Mouse (Mus musculus): ENCODE data around the gene Tap2. TPM values are rescaled to one million over a fixed set of nuclear protein-coding genes. Genes with fewer than 3 reads are reported as not detected.

Gene Tap2
- polyA plus RNA-seq, 1 experiment from 2014 or later: 2.4 TPM

- Histone ChIP-seq H3K4me3 (ENCODE audit: low read depth, low read length) (no peak overlapping the region), H3K4me2 (replicated peaks; ENCODE audit: low read depth, low read length) (no peak overlapping the region), H3K9me3 (ENCODE audit: control insufficient read depth, low read depth, low read length) (no peaks in the 10 kb centered on the region; the same call in 1 of the 2 replicates), H3K4me1 (ENCODE audit: control insufficient read depth, insufficient read depth, low read length) (no peaks in the 10 kb centered on the region), H3K36me3 (ENCODE audit: control insufficient read depth, insufficient read depth, low read length) (no peaks in the 10 kb centered on the region), H3K9ac (replicated peaks; ENCODE audit: low read depth, low read length) (no peak overlapping the region), H3K27ac (ENCODE audit: low read length) (no peak overlapping the region), H3K27me3 (ENCODE audit: control insufficient read depth, insufficient read depth, low read length) (no peaks in the 10 kb centered on the region)
- WGBS: 52% methylated on average over 1 of the region's 1 CpGs
- ATAC-seq (ENCODE audit: insufficient number of reproducible peaks, insufficient read depth, low FRiP score, low read depth): no peak
Measured at GRCm38 (mm10) chr17:34174075-34174474, 29.3 kb upstream of the Tap2 start.

GRCm38 (mm10) chr17:34177179-34177578 is 26.1 kb upstream of the Tap2 start:
- Histone ChIP-seq H3K27ac (ENCODE audit: low read length) (no peak overlapping the region), H3K27me3 (ENCODE audit: control insufficient read depth, insufficient read depth, low read length) (no peaks in the 10 kb centered on the region), H3K4me3 (ENCODE audit: low read depth, low read length) (no peak overlapping the region), H3K9ac (replicated peaks; ENCODE audit: low read depth, low read length) (no peak overlapping the region), H3K4me1 (ENCODE audit: control insufficient read depth, insufficient read depth, low read length) (no peaks in the 10 kb centered on the region), H3K9me3 (ENCODE audit: control insufficient read depth, low read depth, low read length) (no peaks in the 10 kb centered on the region; the same call in 1 of the 2 replicates), H3K36me3 (ENCODE audit: control insufficient read depth, insufficient read depth, low read length) (no peaks in the 10 kb centered on the region), H3K4me2 (replicated peaks; ENCODE audit: low read depth, low read length) (no peak overlapping the region)
- 63% methylated on average over 4 of the region's 4 CpGs for WGBS
- ATAC-seq (ENCODE audit: insufficient number of reproducible peaks, insufficient read depth, low FRiP score, low read depth): no peak

GRCm38 (mm10) chr17:34179019-34179418 is 24.3 kb upstream of the Tap2 start:
- H3K4me2 ChIP-seq (replicated peaks; ENCODE audit: low read depth, low read length): no peak overlapping the region
- no peak overlapping the region for H3K9ac ChIP-seq (replicated peaks; ENCODE audit: low read depth, low read length)
- no peak overlapping the region for H3K4me3 ChIP-seq (ENCODE audit: low read depth, low read length)
- no peak for ATAC-seq (ENCODE audit: insufficient number of reproducible peaks, insufficient read depth, low FRiP score, low read depth)
- H3K36me3 ChIP-seq (ENCODE audit: control insufficient read depth, insufficient read depth, low read length): no peaks in the 10 kb centered on the region
- no peaks in the 10 kb centered on the region; the same call in 1 of the 2 replicates for H3K9me3 ChIP-seq (ENCODE audit: control insufficient read depth, low read depth, low read length)
- no peak overlapping the region for H3K27ac ChIP-seq (ENCODE audit: low read length)
- no peaks in the 10 kb centered on the region for H3K4me1 ChIP-seq (ENCODE audit: control insufficient read depth, insufficient read depth, low read length)
- 52% methylated on average over 6 of the region's 6 CpGs for WGBS
- no peaks in the 10 kb centered on the region for H3K27me3 ChIP-seq (ENCODE audit: control insufficient read depth, insufficient read depth, low read length)

GRCm38 (mm10) chr17:34179913-34180859 is 23.1 kb upstream of the Tap2 start:
- no peaks in the 10 kb centered on the region for H3K4me1 ChIP-seq (ENCODE audit: control insufficient read depth, insufficient read depth, low read length)
- no peak for ATAC-seq (ENCODE audit: insufficient number of reproducible peaks, insufficient read depth, low FRiP score, low read depth)
- no peak overlapping the region for H3K27ac ChIP-seq (ENCODE audit: low read length)
- no peaks in the 10 kb centered on the region for H3K36me3 ChIP-seq (ENCODE audit: control insufficient read depth, insufficient read depth, low read length)
- no peak overlapping the region for H3K9ac ChIP-seq (replicated peaks; ENCODE audit: low read depth, low read length)
- no peaks in the 10 kb centered on the region for H3K27me3 ChIP-seq (ENCODE audit: control insufficient read depth, insufficient read depth, low read length)
- no peak overlapping the region for H3K4me3 ChIP-seq (ENCODE audit: low read depth, low read length)
- no peaks in the 10 kb centered on the region; the same call in 1 of the 2 replicates for H3K9me3 ChIP-seq (ENCODE audit: control insufficient read depth, low read depth, low read length)
- WGBS: 64% methylated on average over 13 of the region's 13 CpGs
- no peak overlapping the region for H3K4me2 ChIP-seq (replicated peaks; ENCODE audit: low read depth, low read length)

- no peak for ATAC-seq (ENCODE audit: insufficient number of reproducible peaks, insufficient read depth, low FRiP score, low read depth)
- H3K4me2 ChIP-seq (replicated peaks; ENCODE audit: low read depth, low read length): no peak overlapping the region
- no peaks in the 10 kb centered on the region for H3K36me3 ChIP-seq (ENCODE audit: control insufficient read depth, insufficient read depth, low read length)
- no peak overlapping the region for H3K9ac ChIP-seq (replicated peaks; ENCODE audit: low read depth, low read length)
- H3K9me3 ChIP-seq (ENCODE audit: control insufficient read depth, low read depth, low read length): no peaks in the 10 kb centered on the region
- peaks cover 4% of the 10 kb centered on the region; the same call in 1 of the 2 replicates for H3K4me1 ChIP-seq (ENCODE audit: control insufficient read depth, insufficient read depth, low read length)
- no peak overlapping the region for H3K27ac ChIP-seq (ENCODE audit: low read length)
- no peaks in the 10 kb centered on the region for H3K27me3 ChIP-seq (ENCODE audit: control insufficient read depth, insufficient read depth, low read length)
- H3K4me3 ChIP-seq (ENCODE audit: low read depth, low read length): no peak overlapping the region
- WGBS: 68% methylated on average over 15 of the region's 15 CpGs
Measured at GRCm38 (mm10) chr17:34183564-34184219, 19.6 kb upstream of the Tap2 start.

- H3K4me2 ChIP-seq (replicated peaks; ENCODE audit: low read depth, low read length): no peak overlapping the region
- no peak overlapping the region for H3K27ac ChIP-seq (ENCODE audit: low read length)
- H3K27me3 ChIP-seq (ENCODE audit: control insufficient read depth, insufficient read depth, low read length): no peaks in the 10 kb centered on the region
- ATAC-seq (ENCODE audit: insufficient number of reproducible peaks, insufficient read depth, low FRiP score, low read depth): no peak
- H3K4me3 ChIP-seq (ENCODE audit: low read depth, low read length): no peak overlapping the region
- WGBS: 86% methylated on average over 9 of the region's 9 CpGs
- H3K9me3 ChIP-seq (ENCODE audit: control insufficient read depth, low read depth, low read length): no peaks in the 10 kb centered on the region
- no peak overlapping the region for H3K9ac ChIP-seq (replicated peaks; ENCODE audit: low read depth, low read length)
- no peaks in the 10 kb centered on the region for H3K36me3 ChIP-seq (ENCODE audit: control insufficient read depth, insufficient read depth, low read length)
- H3K4me1 ChIP-seq (ENCODE audit: control insufficient read depth, insufficient read depth, low read length): peaks cover 4% of the 10 kb centered on the region; the same call in 1 of the 2 replicates
Measured at GRCm38 (mm10) chr17:34185526-34185925, 17.8 kb upstream of the Tap2 start.

- H3K27ac ChIP-seq (ENCODE audit: low read length): no peak overlapping the region
- H3K4me2 ChIP-seq (replicated peaks; ENCODE audit: low read depth, low read length): peak overlapping the region; percentile 91
- H3K9me3 ChIP-seq (ENCODE audit: control insufficient read depth, low read depth, low read length): no peaks in the 10 kb centered on the region
- peaks cover 4% of the 10 kb centered on the region; the same call in 1 of the 2 replicates for H3K4me1 ChIP-seq (ENCODE audit: control insufficient read depth, insufficient read depth, low read length)
- H3K9ac ChIP-seq (replicated peaks; ENCODE audit: low read depth, low read length): peak overlapping the region; percentile 36; the same call in 1 of the 2 replicates
- H3K27me3 ChIP-seq (ENCODE audit: control insufficient read depth, insufficient read depth, low read length): 0 out of 2 replicates have a peak, but pooled peaks cover 2% of the 10 kb centered on the region
- H3K4me3 ChIP-seq (ENCODE audit: low read depth, low read length): peak overlapping the region; percentile 56
- 5% methylated on average over 14 of the region's 14 CpGs for WGBS
- no peaks in the 10 kb centered on the region for H3K36me3 ChIP-seq (ENCODE audit: control insufficient read depth, insufficient read depth, low read length)
- peak; percentile 49; the same call in 1 of the 2 replicates for ATAC-seq (ENCODE audit: insufficient number of reproducible peaks, insufficient read depth, low FRiP score, low read depth)
Measured at GRCm38 (mm10) chr17:34186885-34187260, 16.5 kb upstream of the Tap2 start.

- H3K4me1 ChIP-seq (ENCODE audit: control insufficient read depth, insufficient read depth, low read length): peaks cover 4% of the 10 kb centered on the region; the same call in 1 of the 2 replicates
- H3K4me2 ChIP-seq (replicated peaks; ENCODE audit: low read depth, low read length): peak within 1 kb of the TSS; percentile 91
- H3K27me3 ChIP-seq (ENCODE audit: control insufficient read depth, insufficient read depth, low read length): 0 out of 2 replicates have a peak, but pooled peaks cover 7% of the 10 kb centered on the region
- peak; percentile 95 for ATAC-seq (ENCODE audit: insufficient number of reproducible peaks, insufficient read depth, low FRiP score, low read depth)
- under 1% methylated on average over 46 of the region's 46 CpGs for WGBS
- H3K9me3 ChIP-seq (ENCODE audit: control insufficient read depth, low read depth, low read length): no peaks in the 10 kb centered on the region
- peak within 1 kb of the TSS; percentile 50 for H3K9ac ChIP-seq (replicated peaks; ENCODE audit: low read depth, low read length)
- peak within 1 kb of the TSS; percentile 56 for H3K4me3 ChIP-seq (ENCODE audit: low read depth, low read length)
- peak within 1 kb of the TSS; percentile 67; the same call in 1 of the 2 replicates for H3K27ac ChIP-seq (ENCODE audit: low read length)
- H3K36me3 ChIP-seq (ENCODE audit: control insufficient read depth, insufficient read depth, low read length): no peaks in the 10 kb centered on the region
Measured at GRCm38 (mm10) chr17:34187261-34187916, 15.9 kb upstream of the Tap2 start, which contains the start of the genes Tap1 and Psmb9. TSS of gene Tap1 (plus strand) at chr17:34187553. TSS of gene Psmb9 (minus strand) at chr17:34187764.

Measured in stomach, embryonic 14.5 days (tissue).